Mouse (Mus musculus): ENCODE results near the gene Ddost. TPM values are rescaled to one million over a fixed set of nuclear protein-coding genes. Genes with fewer than 3 reads are reported as not detected.

Gene Ddost
- polyA plus RNA-seq, 1 experiment from 2014 or later = 396 TPM

Small RNA genes within 50 kb of the gene (microRNA-seq; reads per million reads assigned to microRNA genes)
- gene Gm27646 (not detected), gene Mir7019 (not detected)

Other genes starting within 250 kb of the Ddost start
- gene Hp1bp3, start 88.4 kb upstream of the Ddost start, polyA plus RNA-seq (2015; fragmentation: Nextera tagmentation; extraction: Ambion mirVana) = 129 and 131 TPM in 2 replicates
- gene Sh2d5, start 54.3 kb upstream of the Ddost start, polyA plus RNA-seq (2015; fragmentation: Nextera tagmentation; extraction: Ambion mirVana) = 0.85 and 0.88 TPM in 2 replicates
- 1.7 and 1.9 TPM in 2 replicates for gene Kif17, start 54.3 kb upstream of the Ddost start, polyA plus RNA-seq (2015; fragmentation: Nextera tagmentation; extraction: Ambion mirVana)
- 41.4 and 43.8 TPM in 2 replicates for gene Pink1, start 21.6 kb downstream of the Ddost start, polyA plus RNA-seq (2015; fragmentation: Nextera tagmentation; extraction: Ambion mirVana)
- 14.5 and 19.3 TPM in 2 replicates for gene Cda, start 63.3 kb downstream of the Ddost start, polyA plus RNA-seq (2015; fragmentation: Nextera tagmentation; extraction: Ambion mirVana)
- gene Fam43b, start 91.8 kb downstream of the Ddost start, polyA plus RNA-seq (2015; fragmentation: Nextera tagmentation; extraction: Ambion mirVana) = 0.31 TPM in 1 of 2 replicates, not detected in the other
- gene Mul1, start 129.9 kb downstream of the Ddost start, polyA plus RNA-seq (2015; fragmentation: Nextera tagmentation; extraction: Ambion mirVana) = 15.7 and 18.6 TPM in 2 replicates
- gene Camk2n1, start 149.6 kb downstream of the Ddost start, polyA plus RNA-seq (2015; fragmentation: Nextera tagmentation; extraction: Ambion mirVana) = 5.0 and 5.2 TPM in 2 replicates